Mouse (Mus musculus) CH12.LX (cell line): ENCODE measurements around the gene Tsn. TPM values are rescaled to one million over a fixed set of nuclear protein-coding genes. Genes with fewer than 3 reads are reported as not detected.

Experiments
- DNase-seq: peaks from one replicate; pipeline ENCODE4 v3.0.0-alpha.2; 2013; ENCODE audit errors: extremely low read depth
- H3K27ac ChIP-seq: 2 replicates; pipeline ENCODE4 v1.5.1; 2012; ENCODE audit warnings: low read depth, mild to moderate bottlenecking, control low read depth, moderate library complexity; ENCODE audit not compliant: insufficient read depth
- H3K27me3 ChIP-seq: replicated peaks from 2 replicates; pipeline ENCODE3; 2012; ENCODE audit warnings: inconsistent platforms
- H3K36me3 ChIP-seq, 2 experiments: replicated peaks in 1 of 2; 2 replicates each; pipeline versions ENCODE3 to v1.6.1; 2012; ENCODE audit warnings: inconsistent platforms in 1 of 2, low read length in 1 of 2, mild to moderate bottlenecking in 1 of 2, mixed read lengths in 1 of 2, moderate library complexity in 1 of 2; ENCODE audit not compliant: control insufficient read depth in 1 of 2, insufficient read depth in 1 of 2
- H3K4me1 ChIP-seq, 2 experiments: 2 replicates each; pipeline ENCODE4 v1.6.1; 2012; ENCODE audit warnings: inconsistent platforms in 1 of 2, moderate library complexity in 1 of 2; ENCODE audit not compliant: insufficient read depth in 2 of 2, control insufficient read depth in 1 of 2
- H3K4me2 ChIP-seq: 2 replicates; pipeline ENCODE4 v1.6.1; 2012; ENCODE audit warnings: low read depth, mild to moderate bottlenecking, control low read depth; ENCODE audit not compliant: poor library complexity, insufficient read depth, severe bottlenecking
- H3K4me3 ChIP-seq, 3 experiments: fragments of 150-350 bp in 1 of 3; sonication (generic) in 1 of 3; replicated peaks in 1 of 3; 2 replicates each; pipeline versions ENCODE3 to v1.5.1; 2011 to 2012; ENCODE audit warnings: low read depth in 2 of 3, low read length in 2 of 3, mild to moderate bottlenecking in 2 of 3, moderate library complexity in 2 of 3, control low read depth in 1 of 3, improper control_type of control experiment in 1 of 3, inconsistent platforms in 1 of 3, mixed read lengths in 1 of 3; ENCODE audit not compliant: poor library complexity in 1 of 3
- H3K79me2 ChIP-seq: replicated peaks from 2 replicates; pipeline ENCODE4 v1.6.1; 2012; ENCODE audit warnings: mild to moderate bottlenecking, moderate library complexity; ENCODE audit not compliant: control insufficient read depth, poor library complexity, insufficient read depth, severe bottlenecking; ENCODE audit errors: extremely low read depth
- H3K9ac ChIP-seq: 2 replicates; pipeline ENCODE4 v1.6.1; 2012; ENCODE audit warnings: low read depth, mild to moderate bottlenecking, control low read depth, moderate library complexity; ENCODE audit not compliant: insufficient read depth
- H3K9me3 ChIP-seq: replicated peaks from 2 replicates; pipeline ENCODE3; 2012; ENCODE audit warnings: low read length, inconsistent platforms, mixed read lengths
- CHD2 ChIP-seq: IDR thresholded peaks from 2 replicates; pipeline ENCODE4 v1.6.1; 2011; ENCODE audit warnings: low read length, improper control_type of control experiment
- CTCF ChIP-seq, 2 experiments: IDR thresholded peaks in 1 of 2; conservative IDR thresholded peaks in 1 of 2; 2 replicates each; pipeline ENCODE4 v1.5.1; 2011 to 2012; ENCODE audit warnings: low read depth in 2 of 2, low read length in 2 of 2, improper control_type of control experiment in 1 of 2, inconsistent platforms in 1 of 2, mild to moderate bottlenecking in 1 of 2, moderate library complexity in 1 of 2
- E2F4 ChIP-seq: IDR thresholded peaks from 2 replicates; pipeline ENCODE4 v1.6.1; 2011; ENCODE audit warnings: low read depth, low read length, improper control_type of control experiment; ENCODE audit not compliant: insufficient replicate concordance
- ETS1 ChIP-seq: conservative IDR thresholded peaks from 2 replicates; pipeline ENCODE4 v1.6.1; 2012; ENCODE audit warnings: low read depth, mild to moderate bottlenecking, inconsistent platforms, low read length, improper control_type of control experiment, moderate library complexity
- JUND ChIP-seq: conservative IDR thresholded peaks from 2 replicates; pipeline ENCODE4 v1.6.1; 2011; ENCODE audit warnings: low read depth, low read length, improper control_type of control experiment
- KAT2A ChIP-seq: IDR thresholded peaks from 2 replicates; pipeline ENCODE4 v1.6.1; 2012; ENCODE audit warnings: low read length, improper control_type of control experiment, inconsistent platforms; ENCODE audit not compliant: insufficient replicate concordance
- NELFE ChIP-seq: IDR thresholded peaks from 2 replicates; pipeline ENCODE4 v1.6.1; 2011; ENCODE audit warnings: low read depth, low read length, improper control_type of control experiment
- NRF1 ChIP-seq: IDR thresholded peaks from 2 replicates; pipeline ENCODE4 v1.6.1; 2014; ENCODE audit warnings: low read depth, mild to moderate bottlenecking, inconsistent platforms, low read length, improper control_type of control experiment, moderate library complexity
- POLR2AphosphoS2 ChIP-seq: IDR thresholded peaks from 2 replicates; pipeline ENCODE4 v1.6.1; 2011; ENCODE audit warnings: low read depth, low read length, improper control_type of control experiment
- RCOR1 ChIP-seq: conservative IDR thresholded peaks from 2 replicates; pipeline ENCODE4 v1.6.1; 2012; ENCODE audit warnings: low read depth, mild to moderate bottlenecking, inconsistent platforms, low read length, improper control_type of control experiment
- SIN3A ChIP-seq: IDR thresholded peaks from 2 replicates; pipeline ENCODE4 v1.6.1; 2012; ENCODE audit warnings: low read length, improper control_type of control experiment, inconsistent platforms
- SMC3 ChIP-seq: IDR thresholded peaks from 2 replicates; pipeline ENCODE4 v1.6.1; 2011; ENCODE audit warnings: low read depth, low read length, improper control_type of control experiment
- TBP ChIP-seq: conservative IDR thresholded peaks from 2 replicates; pipeline ENCODE4 v1.6.1; 2011; ENCODE audit warnings: low read depth, low read length, improper control_type of control experiment
- UBTF ChIP-seq: IDR thresholded peaks from 2 replicates; pipeline ENCODE4 v1.6.1; 2012; ENCODE audit warnings: low read depth, mild to moderate bottlenecking, inconsistent platforms, low read length, improper control_type of control experiment, moderate library complexity
- USF1 ChIP-seq: IDR thresholded peaks from 2 replicates; pipeline ENCODE4 v1.6.1; 2014; ENCODE audit warnings: low read depth, mild to moderate bottlenecking, inconsistent platforms, low read length, improper control_type of control experiment
- USF2 ChIP-seq: conservative IDR thresholded peaks from 2 replicates; pipeline ENCODE4 v1.6.1; 2011; ENCODE audit warnings: low read depth, low read length, improper control_type of control experiment
- ZC3H11A ChIP-seq: IDR thresholded peaks from 2 replicates; pipeline ENCODE4 v1.6.1; 2012; ENCODE audit warnings: low read depth, mild to moderate bottlenecking, inconsistent platforms, low read length, improper control_type of control experiment
- ZMIZ1 ChIP-seq: IDR thresholded peaks from 2 replicates; pipeline ENCODE4 v1.6.1; 2012; ENCODE audit warnings: low read depth, mild to moderate bottlenecking, inconsistent platforms, low read length, improper control_type of control experiment
- ZNF384 ChIP-seq: IDR thresholded peaks from 2 replicates; pipeline ENCODE4 v1.6.1; 2012; ENCODE audit warnings: low read depth, low read length, improper control_type of control experiment, inconsistent platforms
- dilution Hi-C: fragments of 300-500 bp; cut with MboI; formaldehyde crosslinking; loops from 2 replicates; pipeline ENCODE4 v1.14.3; 2020; ENCODE audit warnings: low sequenced_read_pairs; ENCODE audit not compliant: extremely low pct_unique_long_range_greater_than_20kb, extremely low pct_ligation_motif_present
- in situ Hi-C: fragments of 300-500 bp; cut with MboI; formaldehyde crosslinking; loops from 3 replicates; pipeline ENCODE4 v1.14.3; 2019; ENCODE audit warnings: low sequenced_read_pairs, low pct_ligation_motif_present, low pct_unique_long_range_greater_than_20kb, mixed read lengths
- polyA plus RNA-seq: library from polyadenylated mRNA; unstranded; fragments of >175 nt; gene quantifications from 2 replicates; pipeline ENCODE4 v1.2.1, GENCODE M21; 2012; ENCODE audit warnings: low read depth; ENCODE audit not compliant: insufficient read length
- total RNA-seq, 2 experiments: library from RNA; depleted of rRNA; stranded (reverse); fragments of 300-350 nt in 1 of 2; fragments of >200 nt in 1 of 2; gene quantifications; 2 replicates each; pipeline ENCODE4 v1.2.3; 2012 to 2014

Tsn gene
- total and polyA plus RNA-seq, 3 experiments: 147 to 196 (median 158) TPM

DNA sequence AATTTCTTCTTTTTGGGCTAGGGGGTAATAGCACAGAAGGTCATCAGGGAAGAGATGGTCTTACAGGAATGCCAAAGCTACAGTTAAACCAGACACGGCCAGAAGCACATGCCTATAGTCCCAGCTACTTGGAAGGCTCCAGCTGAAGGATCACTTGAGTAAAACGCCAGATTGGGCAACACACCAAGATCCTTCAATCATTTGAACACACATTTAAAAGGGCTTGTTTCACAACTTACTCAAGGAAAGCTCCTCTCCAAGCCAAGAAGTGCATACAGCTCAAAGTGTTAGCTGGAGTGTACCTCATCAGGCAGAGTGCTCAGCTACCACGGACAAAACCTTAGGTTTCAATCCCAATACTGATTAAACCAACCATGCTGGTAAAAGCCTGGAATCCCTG, 14.9 kb downstream of the Tsn start:
- H3K4me3 ChIP-seq: no peak overlapping the region
- no peak overlapping the region for H3K4me2 ChIP-seq
- no peaks in the 10 kb centered on the region for H3K4me1 ChIP-seq
- no peaks in the 10 kb centered on the region for H3K27me3 ChIP-seq
- H3K9ac ChIP-seq: no peak overlapping the region
- no peaks in the 10 kb centered on the region for H3K79me2 ChIP-seq
- H3K36me3 ChIP-seq: peaks cover 37 to 77% of the 10 kb centered on the region in 2 experiments
- H3K27ac ChIP-seq: no peak overlapping the region
- no peak for TF ChIP-seq ETS1
- no peak for TF ChIP-seq USF2
- no peak for TF ChIP-seq ZMIZ1
- no peak for TF ChIP-seq ZC3H11A
- no peak for TF ChIP-seq ZNF384
- no peak for TF ChIP-seq CTCF (conservative IDR thresholded peaks at IDR 0.05 in 1 of 2, IDR thresholded peaks at IDR 0.05 in 1 of 2; ENCODE audit: low read depth in 2 of 2, low read length in 2 of 2)
- no peak for TF ChIP-seq E2F4
- TF ChIP-seq CHD2: no peak
- TF ChIP-seq SMC3: no peak
- no peak for TF ChIP-seq UBTF
- TF ChIP-seq NRF1: no peak
- no peak for TF ChIP-seq KAT2A
- TF ChIP-seq TBP: no peak
- TF ChIP-seq POLR2AphosphoS2: no peak
- no peaks in the 10 kb centered on the region for H3K9me3 ChIP-seq
- dilution Hi-C loops: no loop called here
- in situ Hi-C loops: no loop called here
- no peak for DNase-seq

DNA sequence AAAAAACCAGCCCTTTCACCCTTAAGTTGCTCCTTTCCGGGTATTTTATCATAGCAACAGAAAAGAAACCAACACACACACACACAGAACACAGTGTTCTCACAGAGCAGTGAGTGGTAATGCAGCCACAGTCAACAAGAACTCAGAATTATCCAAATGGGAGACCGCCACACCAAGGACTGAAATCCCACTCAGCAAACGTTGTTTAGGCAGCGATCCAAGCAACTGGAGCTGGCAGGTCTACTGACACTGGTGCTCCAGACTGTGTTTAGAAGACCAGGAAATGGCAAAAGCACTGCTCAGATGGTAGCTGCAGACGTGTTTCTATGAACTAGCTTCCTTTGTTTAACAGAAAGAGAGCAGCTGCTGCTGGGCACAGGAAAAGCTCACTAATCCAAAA, 16.7 kb downstream of the Tsn start:
- H3K36me3 ChIP-seq: peaks cover 23 to 59% of the 10 kb centered on the region in 2 experiments
- H3K9ac ChIP-seq: no peak overlapping the region
- no peak overlapping the region for H3K27ac ChIP-seq
- no peaks in the 10 kb centered on the region for H3K79me2 ChIP-seq
- H3K9me3 ChIP-seq: no peaks in the 10 kb centered on the region
- TF ChIP-seq SIN3A (no peak), ZNF384 (no peak), CTCF (conservative IDR thresholded peaks at IDR 0.05 in 1 of 2, IDR thresholded peaks at IDR 0.05 in 1 of 2; ENCODE audit: low read depth in 2 of 2, low read length in 2 of 2) (no peak), RCOR1 (no peak), TBP (no peak), USF1 (no peak), ZMIZ1 (no peak), ETS1 (no peak), CHD2 (no peak), E2F4 (no peak), POLR2AphosphoS2 (no peak), NELFE (no peak), ZC3H11A (no peak), JUND (no peak)
- H3K27me3 ChIP-seq: no peaks in the 10 kb centered on the region
- in situ Hi-C loops (no loop called here), dilution Hi-C loops (no loop called here)
- no peaks in the 10 kb centered on the region for H3K4me1 ChIP-seq
- no peak for DNase-seq
- H3K4me3 ChIP-seq: no peak overlapping the region
- H3K4me2 ChIP-seq: no peak overlapping the region
